Mouse (Mus musculus): ENCODE measurements around the gene Stk10.
A peak's percentile ranks its signal among the peaks of the same experiment; 100 is the strongest.

The Stk10 gene

GRCm38 (mm10) chr11:32527006-32527405, 6.1 kb upstream of the Stk10 start:
- DNase-seq, result no peak

GRCm38 (mm10) chr11:32530151-32530550, 3.0 kb upstream of the Stk10 start:
- DNase-seq, result no peak

DNA sequence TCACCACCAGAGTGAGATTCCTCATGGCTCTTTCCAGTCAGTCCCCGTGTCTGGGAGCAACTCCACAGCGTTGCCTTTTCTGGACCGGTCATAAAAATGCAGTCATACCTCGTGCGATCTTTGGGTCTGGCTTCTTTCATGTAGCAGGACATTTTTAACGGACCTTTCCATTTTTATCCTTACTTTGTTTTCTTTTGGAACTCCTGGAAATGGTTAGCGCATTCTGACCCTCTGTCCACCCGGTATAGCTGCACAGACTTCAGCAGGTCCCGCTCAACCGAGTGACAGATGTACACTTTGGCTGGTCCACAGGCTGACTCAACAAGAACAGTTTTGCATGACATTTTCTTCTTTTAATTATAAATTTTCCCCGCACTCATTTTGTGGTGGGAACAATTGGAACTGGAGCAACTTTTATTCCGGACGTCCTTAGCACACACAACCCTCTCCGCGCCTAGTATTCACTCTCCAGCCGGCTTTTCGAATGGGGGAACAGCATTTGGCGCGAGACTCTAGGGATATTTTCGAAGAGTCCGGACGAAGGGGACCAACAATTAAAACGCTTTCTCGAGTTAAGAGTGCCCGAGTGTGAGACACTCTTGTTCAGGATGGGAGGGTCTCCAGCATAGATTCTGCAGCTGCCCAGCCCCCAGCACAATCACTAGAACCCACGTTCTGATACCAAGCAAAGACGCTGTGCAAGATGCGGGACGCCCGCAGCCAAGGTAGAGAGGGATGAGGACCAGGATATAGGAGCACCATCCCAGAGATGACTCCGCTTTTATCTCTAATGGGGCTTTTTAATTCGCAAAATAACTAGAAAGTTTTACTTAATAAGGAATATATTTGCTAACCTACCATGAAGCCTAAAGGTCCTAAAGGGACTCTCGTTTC, 987 bp upstream of the Stk10 start, which contains the start of gene Efcab9:
Gene Efcab9 (minus strand): TSS at position 211 of the 894 bp plus-strand sequence.
- DNase-seq, result no peak

- DNase-seq, result peak; percentile 45
These were observed 567 bp downstream of the Stk10 start for GRCm38 (mm10) chr11:32533482-32534261.

DNA sequence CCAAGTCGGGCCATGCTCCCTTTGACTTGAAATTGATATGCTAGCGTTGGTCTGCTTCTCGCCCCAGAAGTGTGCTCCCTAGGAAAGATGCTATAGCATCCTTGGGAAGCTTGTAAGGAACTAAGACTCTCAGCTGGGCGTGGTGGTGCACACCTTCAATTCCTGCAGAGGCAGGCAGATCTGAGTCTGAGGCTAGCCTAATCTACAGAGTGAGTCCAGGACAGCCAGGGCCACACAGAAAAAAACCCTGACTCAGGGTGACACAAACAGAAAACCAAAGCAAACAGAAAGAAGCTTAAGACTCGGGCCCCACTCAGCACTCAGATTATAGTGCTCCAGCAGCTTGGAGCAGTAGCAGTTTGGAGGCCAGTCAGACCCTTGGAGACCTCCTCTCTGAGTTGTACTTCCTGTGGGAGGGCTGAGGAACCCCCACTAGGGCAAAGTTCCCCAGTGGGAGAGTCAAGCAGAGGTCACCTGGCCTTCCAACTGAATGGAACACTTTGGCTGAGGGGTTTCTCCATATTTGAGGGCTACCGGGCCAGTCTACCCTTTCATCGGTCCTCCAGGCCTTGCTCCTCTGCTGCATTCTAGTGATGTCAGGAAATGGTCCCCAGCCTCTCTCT, 1.5 kb downstream of the Stk10 start:
- no peak for DNase-seq

- DNase-seq, result no peak
These were observed 2.5 kb downstream of the Stk10 start for GRCm38 (mm10) chr11:32535646-32536045.

DNA sequence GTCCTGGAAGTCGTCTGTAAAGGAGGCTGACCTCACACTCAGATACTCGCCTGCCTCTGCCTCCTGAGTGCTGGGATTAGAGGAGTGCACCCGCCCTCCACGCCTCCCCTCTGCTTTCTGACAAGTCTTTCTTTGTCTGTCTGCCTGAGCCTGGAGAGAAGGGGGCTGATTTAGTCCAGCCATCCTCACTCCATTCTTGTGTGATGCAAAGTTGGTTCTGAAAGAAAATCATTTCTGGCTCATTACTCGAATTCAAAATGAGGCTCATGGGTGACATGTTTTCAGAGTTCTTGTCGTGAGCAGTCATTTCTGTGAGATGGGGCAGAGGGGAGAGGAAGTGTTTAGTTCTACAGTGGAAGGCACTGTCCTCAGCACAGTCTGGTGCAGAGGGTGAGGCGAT, 3.8 kb downstream of the Stk10 start:
- DNase-seq, result no peak

- no peak for DNase-seq
These were observed 5.3 kb downstream of the Stk10 start for GRCm38 (mm10) chr11:32538435-32538834.

GRCm38 (mm10) chr11:32538846-32539245, 5.7 kb downstream of the Stk10 start:
- DNase-seq, result no peak

- DNase-seq, result no peak
These were observed 6.6 kb downstream of the Stk10 start for GRCm38 (mm10) chr11:32539717-32540116.

DNA sequence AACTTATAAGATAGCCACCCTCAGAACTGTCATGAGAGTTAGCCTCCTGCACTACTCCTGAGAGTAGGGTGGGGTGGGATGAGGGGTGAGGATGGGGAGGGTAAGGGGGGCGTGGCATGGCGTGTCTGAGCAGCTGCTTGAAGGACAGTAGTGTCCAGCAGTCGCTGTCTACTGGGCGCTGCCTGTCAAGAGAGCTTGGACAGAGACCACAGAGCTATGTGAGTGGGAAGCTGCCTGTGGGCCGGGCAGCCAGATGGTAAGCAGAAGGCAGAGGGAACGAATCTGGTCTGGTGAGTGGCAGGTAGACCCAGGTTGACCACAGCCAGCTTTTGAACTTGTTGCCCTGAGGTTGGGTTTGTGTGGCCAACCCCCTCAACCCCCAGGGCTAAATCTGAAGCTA, 7.4 kb downstream of the Stk10 start:
- no peak for DNase-seq

- no peak for DNase-seq
These were observed 9.1 kb downstream of the Stk10 start for GRCm38 (mm10) chr11:32542181-32542580.

DNA sequence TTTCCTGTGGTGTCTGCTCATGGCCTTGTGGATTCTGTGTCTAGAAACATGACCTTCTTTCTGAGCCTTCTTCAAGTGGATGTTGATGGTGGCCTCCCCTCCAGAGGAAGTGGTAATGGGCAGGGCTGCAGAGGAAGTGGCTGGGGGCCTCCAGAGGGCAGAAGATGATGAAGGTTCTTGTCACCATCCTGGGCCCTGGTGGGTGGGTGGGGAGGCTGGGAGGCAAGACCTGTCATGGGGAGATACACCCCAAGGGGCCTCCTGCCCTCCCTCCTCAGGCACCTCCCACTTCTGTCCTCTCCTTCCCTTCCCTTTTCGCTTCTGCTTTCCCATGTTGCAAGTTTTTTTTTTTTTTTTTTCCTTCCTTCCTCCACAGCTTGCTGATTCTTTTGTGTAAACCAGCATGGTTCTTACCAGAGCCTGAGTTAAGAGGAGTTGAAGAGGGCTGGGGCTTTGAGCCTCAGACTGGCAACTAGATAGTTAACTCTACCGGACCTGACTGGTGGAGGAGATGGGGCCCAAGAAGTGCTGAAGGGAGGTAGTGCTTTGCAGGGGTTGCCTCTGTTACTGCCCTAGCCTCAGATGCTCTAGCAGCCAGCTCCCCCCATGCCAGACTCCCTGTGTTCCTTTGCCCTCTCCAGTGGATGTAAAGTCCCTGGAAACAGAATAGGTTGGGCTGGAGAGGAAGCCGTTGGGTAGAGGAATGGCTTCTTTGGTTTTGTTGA, 9.7 kb downstream of the Stk10 start:
- no peak for DNase-seq

DNA sequence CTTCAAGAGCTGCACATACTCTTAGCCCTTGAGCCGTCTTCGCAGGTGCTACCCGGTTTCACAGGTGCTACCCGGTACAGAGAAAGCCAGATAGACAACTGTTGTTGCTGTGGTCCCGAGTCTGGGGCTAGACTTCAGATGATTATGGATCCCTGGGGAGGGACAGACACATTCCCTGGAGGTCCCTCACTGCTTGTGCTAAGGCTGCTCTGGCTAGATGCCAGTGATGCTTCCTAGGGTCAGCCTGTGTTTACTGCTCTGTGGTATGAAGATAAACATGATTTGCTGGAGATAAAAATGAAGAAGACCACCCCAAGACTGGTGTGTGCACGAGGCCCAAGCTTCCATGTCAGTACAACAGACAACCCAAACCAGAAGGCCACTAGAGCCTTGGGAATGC, 10.9 kb downstream of the Stk10 start:
- DNase-seq, result no peak

DNA sequence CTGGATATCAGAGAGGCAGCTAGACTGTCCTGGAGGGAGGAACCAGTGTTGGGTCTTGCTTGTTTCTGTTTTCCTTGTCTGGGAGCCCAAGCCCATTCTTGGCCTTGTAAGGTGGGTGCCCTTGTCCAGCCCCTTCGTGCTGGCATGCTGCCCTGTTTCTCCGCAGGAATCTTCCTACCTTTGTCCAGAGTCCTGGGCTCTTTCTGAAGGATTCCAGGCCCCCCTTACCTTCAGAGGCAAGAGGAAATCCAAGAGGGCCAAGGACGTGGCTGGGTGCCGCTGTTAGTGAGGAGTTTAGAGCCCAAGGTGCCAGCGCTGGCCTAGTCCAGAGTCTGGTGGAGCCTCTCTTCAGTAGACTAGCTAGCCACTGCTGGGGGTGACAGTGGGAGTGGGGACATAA, 11.4 kb downstream of the Stk10 start:
- DNase-seq, result no peak

DNA sequence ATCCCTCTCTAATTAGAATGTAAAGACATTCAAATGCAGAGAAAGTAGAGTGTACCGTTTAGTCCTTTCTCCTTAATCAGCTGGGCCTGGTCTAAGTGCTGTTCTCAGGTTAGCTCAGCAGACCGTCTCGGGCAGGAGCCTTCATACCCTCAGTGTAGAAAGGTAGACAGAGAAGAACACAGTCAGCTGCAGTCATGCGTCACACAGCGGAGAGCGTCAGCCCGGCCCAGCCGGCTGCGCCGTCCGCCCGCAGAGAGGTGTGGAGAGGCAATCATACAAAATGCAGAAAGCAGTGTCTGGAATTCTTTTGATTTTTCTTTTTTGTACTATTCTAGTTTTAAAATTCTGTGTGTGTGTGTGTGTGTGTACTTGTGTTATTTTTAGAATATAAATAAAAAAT, 12.5 kb downstream of the Stk10 start:
- peak; percentile 48 for DNase-seq

GRCm38 (mm10) chr11:32546483-32546882, 13.4 kb downstream of the Stk10 start:
- no peak for DNase-seq

DNA sequence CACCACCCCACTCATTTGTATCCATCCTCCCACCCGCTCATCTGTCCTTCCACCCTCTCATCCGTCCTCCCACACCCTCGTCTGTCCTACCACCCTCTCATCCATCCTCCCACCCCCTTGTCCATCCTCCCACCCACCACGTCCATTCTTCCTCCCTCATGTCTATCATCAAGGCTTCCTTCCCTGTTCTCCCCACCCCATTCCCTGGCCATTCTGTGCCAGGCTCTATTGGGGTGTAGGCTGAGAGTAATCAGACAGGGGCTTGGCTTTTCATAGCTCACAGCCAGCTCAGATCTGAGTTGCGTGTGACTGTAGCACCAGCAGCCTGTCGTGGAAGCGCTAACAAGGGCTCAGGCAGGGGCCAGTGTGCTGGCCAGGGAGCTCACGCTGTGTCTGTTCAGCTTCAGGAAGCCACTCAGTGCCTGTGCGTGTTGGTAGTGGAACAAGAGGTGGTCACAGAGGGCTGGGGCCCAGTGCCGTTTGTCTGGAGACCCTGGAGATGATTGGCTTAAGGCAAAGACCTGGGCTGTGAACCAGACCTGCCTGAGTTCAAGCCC, 14.4 kb downstream of the Stk10 start:
- no peak for DNase-seq

GRCm38 (mm10) chr11:32548240-32548639, 15.1 kb downstream of the Stk10 start:
- no peak for DNase-seq

DNA sequence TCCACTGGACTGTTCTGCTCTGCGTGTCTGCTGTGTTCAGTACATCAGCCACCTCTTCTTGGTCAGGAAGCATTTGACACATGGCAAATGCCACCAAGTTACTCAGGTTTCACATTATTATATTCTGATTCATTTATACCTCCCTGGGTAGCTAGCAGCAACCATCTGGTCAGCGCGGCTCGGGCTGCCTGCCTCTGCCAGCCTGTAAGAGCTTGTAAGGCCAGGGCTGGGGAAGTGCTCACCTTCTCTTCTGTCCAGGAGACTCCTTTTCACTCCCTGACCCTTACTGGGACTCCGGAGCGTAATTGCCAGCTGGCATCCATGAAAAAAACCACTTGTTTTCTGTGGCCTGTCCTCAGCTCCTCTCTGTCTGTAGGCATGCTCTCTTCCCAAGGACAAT, 16.1 kb downstream of the Stk10 start:
- no peak for DNase-seq

DNA sequence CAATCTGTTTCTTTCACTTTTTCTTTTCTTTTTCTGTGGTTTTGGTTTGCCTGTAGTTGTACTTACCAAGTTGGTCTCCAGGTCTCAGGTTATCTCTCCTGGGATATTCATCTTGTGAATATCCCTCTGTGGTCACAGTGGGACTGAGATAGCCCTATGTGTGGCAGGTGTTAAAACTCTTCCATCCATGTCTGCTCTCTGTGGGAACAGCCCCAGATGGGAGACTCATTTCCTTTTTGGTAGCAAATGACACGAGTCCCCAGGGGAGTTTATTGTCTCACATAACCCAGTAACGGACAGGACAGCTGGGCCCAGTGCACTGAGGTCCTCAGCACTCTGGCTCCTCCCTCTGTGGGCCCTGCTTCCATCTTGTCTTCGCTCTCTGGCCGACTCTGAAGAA, 17.0 kb downstream of the Stk10 start:
- no peak for DNase-seq

GRCm38 (mm10) chr11:32551056-32551455, 18.0 kb downstream of the Stk10 start:
- no peak for DNase-seq
